Mouse (Mus musculus) megakaryocyte-erythroid progenitor cell, adult 5-6 weeks (primary cell): ENCODE data around the gene Ptbp1. TPM values are rescaled to one million over a fixed set of nuclear protein-coding genes. Genes with fewer than 3 reads are reported as not detected.

Experiments
- ATAC-seq: replicated peaks from 2 replicates; pipeline ENCODE4 v1.8.0; 2016; ENCODE audit warnings: mild to moderate bottlenecking, inconsistent platforms; ENCODE audit not compliant: severe bottlenecking, poor library complexity, low FRiP score, low TSS enrichment
- total RNA-seq, 2 experiments: library from RNA; stranded (forward) in 1 of 2; stranded (reverse) in 1 of 2; fragments of 200-1000, 215-1000 nt in 1 of 2; fragments of >200 nt in 1 of 2; fragmentation: Nextera tagmentation in 1 of 2; gene quantifications; 2 replicates each; pipeline ENCODE4 v1.2.3; 2014 to 2017

Ptbp1 gene
- total RNA-seq, 2 experiments from 2014 or later = 201 to 470 TPM

DNA sequence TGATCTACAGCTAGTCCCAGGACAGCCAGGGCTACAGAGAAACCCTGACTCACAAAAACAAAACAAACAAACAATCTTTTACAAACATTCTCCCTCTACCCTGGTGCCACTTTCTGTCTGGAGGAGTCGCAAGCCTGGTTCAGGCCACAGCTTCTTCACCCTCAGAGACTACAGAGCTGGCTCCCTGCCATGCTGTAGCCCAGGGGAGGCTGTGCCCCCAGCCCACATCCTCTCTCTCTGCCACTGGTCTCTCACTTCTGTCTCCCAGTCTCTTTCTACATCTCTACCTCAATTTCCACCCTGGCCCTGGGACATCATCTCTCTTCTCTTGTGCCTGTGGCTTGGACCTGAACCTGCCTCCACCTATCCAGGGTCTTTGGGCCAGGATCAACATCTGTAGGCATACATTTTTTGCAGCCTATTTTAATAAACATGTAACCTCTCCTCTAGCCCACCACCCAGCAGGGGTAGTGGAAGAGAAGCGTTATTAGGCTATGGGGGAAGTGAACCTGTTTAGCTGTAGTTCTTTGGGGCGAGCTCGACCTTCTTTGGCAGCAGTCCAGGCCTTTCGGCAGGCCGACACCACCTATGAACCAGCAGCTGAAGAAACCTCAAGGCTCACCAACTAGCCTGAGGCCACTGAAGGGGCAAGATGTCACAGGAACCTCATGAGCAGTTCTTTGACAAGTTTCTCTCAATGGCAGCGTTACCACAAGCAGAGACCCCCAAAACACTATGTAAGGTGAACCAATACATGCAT is 22.0 kb upstream of the Ptbp1 start:
- ATAC-seq = no peak

- ATAC-seq = no peak
Measured at GRCm38 (mm10) chr10:79832786-79833181, 21.4 kb upstream of the Ptbp1 start.

- peak; percentile 70 for ATAC-seq
Measured at GRCm38 (mm10) chr10:79834769-79835398, 19.3 kb upstream of the Ptbp1 start.

GRCm38 (mm10) chr10:79836918-79837317 is 17.3 kb upstream of the Ptbp1 start:
- ATAC-seq = no peak

GRCm38 (mm10) chr10:79838151-79838550 is 16.1 kb upstream of the Ptbp1 start:
- no peak for ATAC-seq

- ATAC-seq = peak; percentile 37
Measured at GRCm38 (mm10) chr10:79840091-79840490, 14.1 kb upstream of the Ptbp1 start.

- ATAC-seq = peak; percentile 75
Measured at GRCm38 (mm10) chr10:79840644-79841551, 13.3 kb upstream of the Ptbp1 start.

DNA sequence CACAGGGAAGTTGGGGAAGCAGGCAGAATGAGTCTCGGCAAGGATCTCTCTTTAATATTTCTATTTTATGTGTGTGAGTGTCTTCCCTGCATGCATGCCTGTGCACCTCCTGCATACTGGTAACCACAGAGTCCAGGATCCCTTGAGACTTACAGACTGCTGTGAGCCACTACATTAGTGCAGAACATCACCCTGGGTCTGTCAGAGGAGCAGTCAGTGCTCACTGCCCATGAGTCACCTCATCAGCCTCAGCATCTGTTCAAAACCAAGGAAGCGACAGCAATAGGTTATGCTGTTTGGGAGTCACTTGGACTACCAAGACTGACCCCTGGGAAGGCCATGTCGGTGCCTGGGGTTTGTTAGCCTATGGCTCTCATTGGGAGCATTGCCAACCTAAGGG is 11.9 kb upstream of the Ptbp1 start:
- no peak for ATAC-seq

DNA sequence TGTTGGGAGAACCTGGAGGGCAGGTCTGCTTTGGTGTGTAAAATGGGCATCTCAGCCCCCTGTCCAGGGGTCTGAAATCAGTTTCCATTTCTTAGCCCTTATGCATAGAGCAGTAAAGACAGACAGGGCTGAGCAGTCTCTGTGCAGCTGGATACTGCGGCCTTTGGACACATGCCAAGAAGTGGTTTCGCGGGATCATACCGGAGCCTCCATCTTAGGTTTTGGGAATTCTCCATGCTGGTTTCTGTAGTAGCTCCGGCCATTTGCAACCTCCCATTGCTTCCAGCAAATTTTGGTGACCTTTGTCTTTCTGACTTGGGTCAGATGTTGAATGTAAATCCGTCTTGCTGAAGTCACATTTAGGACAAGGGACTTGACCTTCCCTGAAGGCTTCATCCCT is 10.8 kb upstream of the Ptbp1 start:
- no peak for ATAC-seq

GRCm38 (mm10) chr10:79846553-79846952 is 7.7 kb upstream of the Ptbp1 start:
- ATAC-seq = no peak

DNA sequence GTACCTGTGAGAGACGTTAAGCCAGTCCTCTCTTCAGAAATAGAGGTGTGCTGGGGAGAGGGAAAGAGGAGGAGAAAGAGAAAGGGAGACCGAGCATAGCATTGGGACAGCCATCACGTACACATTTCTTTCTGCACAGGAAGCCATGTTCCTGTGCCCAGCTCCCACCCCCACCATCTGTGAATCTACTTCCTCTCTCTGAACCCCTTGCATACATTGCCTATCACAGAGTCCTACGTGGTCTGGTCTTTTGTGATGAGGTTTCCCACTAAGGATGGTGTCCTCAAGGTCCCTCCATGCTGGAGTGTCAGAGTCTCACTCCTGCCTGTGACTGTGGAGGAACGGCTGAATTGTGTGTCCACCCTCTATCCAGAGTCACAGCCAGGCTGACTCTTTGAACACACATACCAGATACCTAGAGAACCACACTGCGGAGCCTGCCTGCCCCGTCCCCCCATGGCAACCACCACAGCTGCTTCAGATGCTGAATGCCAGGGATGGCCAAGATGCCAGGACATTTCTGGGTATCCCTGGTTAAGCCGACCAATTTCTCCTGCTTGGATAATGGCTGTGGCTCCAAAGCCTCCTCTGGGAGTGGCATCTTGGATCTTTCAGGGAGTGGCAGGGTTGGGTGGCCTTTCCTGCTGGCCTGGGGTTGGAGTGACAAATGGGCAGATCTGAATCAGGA is 4.1 kb upstream of the Ptbp1 start:
- ATAC-seq = no peak

DNA sequence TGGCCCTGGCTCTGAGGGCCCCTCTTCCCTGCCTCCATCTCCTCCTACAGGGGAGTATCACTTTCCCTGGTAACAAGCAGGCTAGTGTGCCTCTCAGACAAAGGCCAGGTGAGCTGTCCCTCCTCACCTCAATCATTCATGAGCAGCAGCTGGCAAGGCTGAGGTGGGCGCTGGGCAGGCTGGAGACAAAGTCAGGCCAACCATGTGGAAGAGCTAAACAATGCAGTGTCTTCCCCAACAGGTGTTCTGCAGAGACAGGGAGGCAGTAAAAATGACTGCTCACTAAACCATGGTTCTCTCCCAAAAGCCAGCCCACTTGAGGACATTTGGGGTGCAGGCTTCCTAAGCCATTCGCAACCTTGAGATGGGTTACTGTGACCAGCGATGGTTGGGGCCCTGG is 2.6 kb upstream of the Ptbp1 start:
- no peak for ATAC-seq

GRCm38 (mm10) chr10:79852107-79852789 is 2.0 kb upstream of the Ptbp1 start:
- no peak for ATAC-seq

- no peak for ATAC-seq
Measured at GRCm38 (mm10) chr10:79852827-79853226, 1.4 kb upstream of the Ptbp1 start.

- no peak for ATAC-seq
Measured at GRCm38 (mm10) chr10:79853392-79853791, 835 bp upstream of the Ptbp1 start.

DNA sequence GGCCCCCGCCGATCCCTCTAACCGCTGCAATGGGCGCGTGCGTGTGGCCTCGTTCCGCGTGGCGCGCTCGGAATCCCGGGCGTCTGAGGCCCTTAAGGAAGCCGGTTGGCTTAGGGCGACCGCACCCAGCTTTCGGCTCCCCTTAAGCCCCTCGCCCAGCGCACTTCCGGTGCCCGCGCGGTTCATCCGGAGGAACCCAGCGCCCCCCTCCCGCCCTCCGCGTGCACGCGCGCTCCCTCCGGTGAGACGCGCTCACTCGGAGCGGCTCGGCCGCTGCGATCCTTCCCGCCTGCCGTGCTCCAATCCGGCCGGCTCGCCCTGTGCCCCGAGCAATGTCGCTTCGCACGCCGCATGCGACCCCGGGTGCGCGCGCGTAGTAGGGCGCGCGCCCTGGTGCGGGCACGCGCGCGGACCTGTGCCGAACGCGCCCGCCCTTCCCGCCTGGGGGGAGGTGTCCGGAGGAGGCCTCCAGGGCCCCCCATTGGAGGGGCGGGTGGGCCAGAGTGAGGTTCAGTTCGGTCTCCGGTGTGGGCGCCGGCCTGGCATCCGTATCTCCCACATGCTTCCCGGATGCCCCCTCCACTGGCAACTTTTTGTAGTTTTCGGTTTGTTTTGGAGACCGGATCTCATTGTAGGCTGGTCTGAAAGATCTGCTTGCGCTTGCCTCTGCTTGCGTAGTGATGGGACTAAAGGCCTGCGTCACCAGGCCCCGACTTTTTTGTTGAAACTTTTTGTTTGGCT is 744 bp downstream of the Ptbp1 start:
- ATAC-seq = no peak

- no peak for ATAC-seq
Measured at GRCm38 (mm10) chr10:79855558-79856184, 1.4 kb downstream of the Ptbp1 start.

GRCm38 (mm10) chr10:79856280-79856679 is 2.1 kb downstream of the Ptbp1 start:
- ATAC-seq = no peak
